Mouse (Mus musculus) embryo, embryonic 10 days (tissue): Measurements from ENCODE around the gene Fbxo41.
A peak's percentile ranks its signal among the peaks of the same experiment; 100 is the strongest.

Experiments
- DNase-seq: peaks from one replicate; pipeline ENCODE4 v3.0.0-alpha.2; 2015; ENCODE audit warnings: low spot score

Fbxo41 gene

DNA sequence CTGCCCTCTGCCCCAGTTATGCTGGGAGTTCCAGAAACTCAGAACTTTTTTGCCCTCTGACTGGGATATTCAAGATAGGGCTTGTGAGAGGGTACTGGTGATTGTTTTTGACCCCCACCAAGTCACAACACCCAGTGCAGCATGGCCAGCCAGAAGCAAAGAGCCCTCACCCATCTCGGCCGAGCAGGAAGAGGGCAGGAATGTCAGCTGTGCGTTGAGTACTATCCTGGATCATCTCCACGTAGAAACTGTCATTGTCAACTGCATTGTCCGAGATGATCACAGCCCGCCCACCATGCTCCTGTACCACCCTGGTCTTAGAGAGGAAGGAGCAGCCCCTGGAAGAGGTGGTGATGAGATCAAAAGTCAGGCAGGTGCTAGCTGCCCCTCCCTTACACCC is 55.4 kb downstream of the Fbxo41 start:
- DNase-seq: no peak

DNA sequence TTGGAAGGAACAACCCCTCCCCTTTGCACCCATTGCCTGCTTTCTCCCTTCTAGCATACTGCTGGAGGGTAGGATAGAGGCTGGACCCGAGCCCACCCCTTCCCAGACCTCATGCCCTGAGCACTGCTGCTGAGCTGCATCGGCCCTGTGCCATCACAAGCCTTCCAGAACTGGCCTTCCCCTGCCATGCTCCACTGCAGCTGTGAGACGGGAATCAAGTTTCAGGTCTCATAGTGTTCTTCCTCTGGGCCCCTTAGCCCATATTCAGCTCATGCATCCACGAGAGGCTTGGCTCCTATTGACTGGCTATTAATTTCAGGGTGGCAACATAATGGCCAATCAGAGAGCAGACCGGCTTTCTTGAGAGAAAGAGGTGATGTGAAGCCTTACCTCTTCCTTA is 57.5 kb downstream of the Fbxo41 start:
- DNase-seq: no peak

GRCm38 (mm10) chr6:85444266-85444965 is 58.4 kb downstream of the Fbxo41 start:
- no peak for DNase-seq

- no peak for DNase-seq
Observed at GRCm38 (mm10) chr6:85443488-85444233, 59.1 kb downstream of the Fbxo41 start.

DNA sequence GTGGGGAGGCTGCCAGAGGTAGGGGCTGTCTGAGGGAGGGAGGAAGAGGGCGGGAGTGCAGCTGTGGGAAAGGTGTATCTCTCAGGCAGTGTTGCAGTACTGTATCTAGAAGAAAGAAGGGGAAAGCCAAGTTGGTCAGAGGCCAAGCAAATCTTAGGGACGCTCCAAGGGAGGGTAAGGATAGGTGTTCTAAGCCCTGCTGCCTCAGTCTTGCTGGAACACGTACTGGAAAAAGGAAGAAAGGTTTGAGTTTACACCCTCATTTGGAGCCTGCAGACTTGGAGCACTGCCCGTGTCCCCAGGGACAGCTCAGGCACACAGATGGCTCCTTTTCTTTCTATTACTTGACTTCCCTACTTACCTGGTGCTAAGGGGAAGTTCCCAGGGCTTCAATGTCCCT is 61.7 kb downstream of the Fbxo41 start:
- no peak for DNase-seq

GRCm38 (mm10) chr6:85436631-85437030 is 66.2 kb downstream of the Fbxo41 start:
- no peak for DNase-seq

GRCm38 (mm10) chr6:85436204-85436603 is 66.6 kb downstream of the Fbxo41 start:
- DNase-seq: no peak

- DNase-seq: no peak
Observed at GRCm38 (mm10) chr6:85433865-85434264, 68.9 kb downstream of the Fbxo41 start.

GRCm38 (mm10) chr6:85431842-85432431 is 70.9 kb downstream of the Fbxo41 start, which contains the start of gene Smyd5:
TSS of gene Smyd5 (plus strand) at chr6:85431989.
- DNase-seq: peak; percentile 90

DNA sequence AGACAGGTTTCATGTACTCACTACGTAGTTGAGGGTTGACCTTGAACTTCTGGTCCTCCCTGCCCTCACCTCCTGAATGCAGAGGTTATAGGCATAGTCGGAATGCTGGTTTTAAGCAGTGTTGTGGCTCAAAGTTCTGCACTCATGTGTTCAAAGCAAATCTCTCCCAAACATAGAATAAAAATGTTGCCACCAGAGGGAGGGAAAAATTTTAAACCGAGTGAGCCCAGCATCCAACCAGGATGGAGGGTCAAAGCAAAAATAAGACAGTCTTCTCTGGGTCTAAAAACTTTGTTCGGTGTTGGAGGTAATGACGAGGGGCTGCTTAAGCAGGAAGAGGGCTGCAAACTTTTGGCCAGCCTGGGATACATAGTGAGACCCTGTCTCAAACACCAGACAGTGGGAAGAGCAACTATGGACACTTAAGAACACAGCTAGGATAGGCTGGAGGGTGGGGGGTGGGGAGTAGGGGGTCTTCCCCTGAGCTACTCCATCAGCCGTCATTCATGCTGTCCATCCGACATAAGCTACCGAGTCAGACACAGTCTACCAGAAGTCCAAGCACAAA is 71.4 kb downstream of the Fbxo41 start:
- no peak for DNase-seq

- DNase-seq: peak; percentile 18
Observed at GRCm38 (mm10) chr6:85423836-85424379, 78.9 kb downstream of the Fbxo41 start, which contains the start of gene Noto. TSS of gene Noto (plus strand) at chr6:85423886.
